Mouse (Mus musculus): Measurements from ENCODE around the gene Mmel1. TPM values are rescaled to one million over a fixed set of nuclear protein-coding genes. Genes with fewer than 3 reads are reported as not detected.

The Mmel1 gene
- polyA plus RNA-seq, 1 experiment from 2014 or later, result not detected

DNA sequence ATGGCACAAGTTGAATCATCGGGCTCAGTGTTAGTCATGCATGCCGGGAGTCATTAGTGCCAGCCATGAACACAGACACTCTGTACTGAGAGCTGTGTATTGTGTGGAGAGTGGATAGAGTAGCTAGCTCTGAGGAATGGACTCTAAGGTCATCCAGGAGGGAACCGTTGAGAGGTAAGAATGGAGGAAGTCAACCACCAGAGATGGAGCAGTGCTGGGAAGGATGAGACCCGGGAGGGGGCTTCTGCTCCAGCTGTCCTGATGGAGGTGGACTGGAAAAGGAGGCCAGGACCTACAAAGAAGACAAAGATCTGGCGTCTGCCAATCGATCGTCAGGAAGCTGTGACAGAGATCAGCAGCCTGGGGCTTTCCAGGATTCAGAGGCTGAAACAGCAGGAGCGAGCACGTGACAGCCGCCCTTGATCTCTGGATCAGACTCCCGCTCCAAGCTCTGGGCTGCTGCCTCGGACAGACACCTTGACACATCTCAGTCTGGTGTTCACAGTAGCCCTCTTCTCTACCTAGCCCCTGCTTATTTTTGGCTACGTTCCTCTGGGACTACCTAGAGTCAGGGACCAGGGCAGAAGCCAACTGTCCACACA, 64.0 kb downstream of the Mmel1 start:
- ATAC-seq (ENCODE audit: insufficient number of reproducible peaks, low FRiP score, low TSS enrichment, low read depth) (no peak), DNase-seq (ENCODE audit: low spot score) (no peak)
- H3K4me1 ChIP-seq (ENCODE audit: control insufficient read depth, insufficient read depth, low read length), result peaks cover 3% of the 10 kb centered on the region; the same call in 1 of the 2 replicates
- no peaks in the 10 kb centered on the region for H3K36me3 ChIP-seq (ENCODE audit: control insufficient read depth, insufficient read depth, low read length)
- H3K27ac ChIP-seq (replicated peaks; ENCODE audit: low read depth, low read length), result no peak overlapping the region
- 57% methylated on average over 13 of the region's 13 CpGs for WGBS
- no peak overlapping the region for H3K4me2 ChIP-seq (ENCODE audit: low read depth, severe bottlenecking)
- no peak overlapping the region for H3K9ac ChIP-seq (ENCODE audit: low read length)
- no peak overlapping the region for H3K4me3 ChIP-seq (ENCODE audit: low read depth, low read length)
- no peaks in the 10 kb centered on the region for H3K9me3 ChIP-seq (ENCODE audit: control insufficient read depth, low read length)
- H3K27me3 ChIP-seq (ENCODE audit: control insufficient read depth, insufficient read depth, low read length), result no peaks in the 10 kb centered on the region

DNA sequence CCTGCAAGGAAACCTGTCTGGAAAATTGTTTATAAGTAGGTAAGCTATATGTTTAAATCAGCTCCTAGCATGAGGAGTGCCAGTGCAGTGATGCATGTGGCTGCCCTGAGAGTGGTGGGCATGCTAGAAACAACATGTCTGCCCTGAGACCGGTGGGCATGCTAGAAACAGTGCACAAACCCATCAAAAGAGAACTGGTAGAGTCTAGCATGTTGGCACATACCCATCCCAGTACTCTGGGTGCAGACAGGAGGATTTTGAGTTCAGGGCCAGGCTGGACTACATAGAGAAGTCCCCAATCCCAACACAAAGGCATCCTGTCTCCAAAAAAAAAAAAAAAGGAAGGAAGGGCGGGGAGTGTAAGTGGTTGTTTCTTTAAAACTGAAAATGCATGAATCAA, 65.4 kb downstream of the Mmel1 start:
- Histone ChIP-seq H3K9ac (ENCODE audit: low read length) (no peak overlapping the region), H3K4me2 (ENCODE audit: low read depth, severe bottlenecking) (no peak overlapping the region), H3K27ac (replicated peaks; ENCODE audit: low read depth, low read length) (no peak overlapping the region), H3K4me3 (ENCODE audit: low read depth, low read length) (no peak overlapping the region), H3K9me3 (ENCODE audit: control insufficient read depth, low read length) (no peaks in the 10 kb centered on the region), H3K4me1 (ENCODE audit: control insufficient read depth, insufficient read depth, low read length) (no peaks in the 10 kb centered on the region), H3K36me3 (ENCODE audit: control insufficient read depth, insufficient read depth, low read length) (no peaks in the 10 kb centered on the region), H3K27me3 (ENCODE audit: control insufficient read depth, insufficient read depth, low read length) (no peaks in the 10 kb centered on the region)
- 83% methylated on average over 2 of the region's 2 CpGs for WGBS
- ATAC-seq (ENCODE audit: insufficient number of reproducible peaks, low FRiP score, low TSS enrichment, low read depth) (no peak), DNase-seq (ENCODE audit: low spot score) (no peak)

DNA sequence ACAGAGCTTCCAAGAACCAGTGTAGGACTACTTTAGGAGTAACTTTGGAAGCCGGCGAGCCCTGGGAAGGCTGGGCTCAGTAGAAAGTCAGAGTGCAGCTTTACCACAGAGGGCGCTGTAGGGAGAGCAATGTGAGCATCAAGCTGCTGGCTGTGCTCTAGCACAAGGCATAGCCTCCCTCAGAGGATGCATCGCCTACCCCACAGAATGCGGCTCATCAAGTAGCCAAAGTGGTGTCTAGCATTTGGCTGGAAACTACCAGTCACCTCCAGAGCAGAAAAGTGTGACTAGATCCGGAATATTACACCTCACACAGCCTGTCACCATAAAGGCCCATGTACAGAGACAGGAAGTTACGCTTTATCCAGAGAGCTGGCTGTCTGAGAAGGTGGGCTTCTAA, 66.4 kb downstream of the Mmel1 start:
- H3K4me3 ChIP-seq (ENCODE audit: low read depth, low read length), result no peak overlapping the region
- ATAC-seq (ENCODE audit: insufficient number of reproducible peaks, low FRiP score, low TSS enrichment, low read depth) (no peak), DNase-seq (ENCODE audit: low spot score) (no peak)
- H3K9me3 ChIP-seq (ENCODE audit: control insufficient read depth, low read length), result no peaks in the 10 kb centered on the region
- H3K27ac ChIP-seq (replicated peaks; ENCODE audit: low read depth, low read length), result no peak overlapping the region
- no peaks in the 10 kb centered on the region for H3K36me3 ChIP-seq (ENCODE audit: control insufficient read depth, insufficient read depth, low read length)
- no peak overlapping the region for H3K4me2 ChIP-seq (ENCODE audit: low read depth, severe bottlenecking)
- no peaks in the 10 kb centered on the region for H3K4me1 ChIP-seq (ENCODE audit: control insufficient read depth, insufficient read depth, low read length)
- 71% methylated on average over 7 of the region's 7 CpGs for WGBS
- H3K9ac ChIP-seq (ENCODE audit: low read length), result no peak overlapping the region
- no peaks in the 10 kb centered on the region for H3K27me3 ChIP-seq (ENCODE audit: control insufficient read depth, insufficient read depth, low read length)

DNA sequence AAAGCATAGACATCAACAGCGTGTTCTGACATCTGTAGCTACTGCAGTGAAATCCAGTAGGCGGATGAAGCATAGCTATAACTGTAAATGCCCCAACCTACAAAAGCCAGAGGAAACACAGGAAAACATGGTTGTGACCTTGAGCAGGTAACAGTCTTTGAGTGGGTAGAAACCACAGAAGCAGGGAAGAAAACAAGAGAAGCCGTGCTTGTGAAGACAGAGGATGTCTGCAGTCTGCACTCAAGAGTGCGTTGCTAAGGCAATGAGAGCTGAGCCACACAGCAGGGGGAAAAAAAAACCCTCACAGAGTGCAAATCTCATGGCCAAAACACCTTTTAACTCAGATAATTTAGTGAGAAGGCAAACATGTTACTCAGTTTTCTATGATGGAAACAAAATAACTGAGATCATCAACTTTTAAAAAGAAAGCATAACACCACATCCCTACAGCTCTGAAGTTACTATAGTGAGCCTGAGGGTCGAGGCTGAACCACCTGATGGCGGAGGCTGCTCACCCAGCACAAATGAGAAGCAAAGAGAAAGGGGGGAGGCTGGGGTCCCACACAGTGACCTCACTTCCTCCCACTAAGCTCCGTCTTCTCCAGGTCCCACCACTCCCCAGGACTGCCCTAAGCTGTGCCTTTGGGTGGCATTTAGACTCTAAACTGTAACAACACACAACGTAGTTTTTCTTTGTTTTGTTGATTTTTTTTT, 67.3 kb downstream of the Mmel1 start:
- Histone ChIP-seq H3K4me1 (ENCODE audit: control insufficient read depth, insufficient read depth, low read length) (no peaks in the 10 kb centered on the region), H3K27ac (replicated peaks; ENCODE audit: low read depth, low read length) (no peak overlapping the region), H3K9me3 (ENCODE audit: control insufficient read depth, low read length) (no peaks in the 10 kb centered on the region), H3K27me3 (ENCODE audit: control insufficient read depth, insufficient read depth, low read length) (no peaks in the 10 kb centered on the region), H3K9ac (ENCODE audit: low read length) (no peak overlapping the region), H3K4me2 (ENCODE audit: low read depth, severe bottlenecking) (no peak overlapping the region), H3K36me3 (ENCODE audit: control insufficient read depth, insufficient read depth, low read length) (no peaks in the 10 kb centered on the region), H3K4me3 (ENCODE audit: low read depth, low read length) (no peak overlapping the region)
- ATAC-seq (ENCODE audit: insufficient number of reproducible peaks, low FRiP score, low TSS enrichment, low read depth) (no peak), DNase-seq (ENCODE audit: low spot score) (no peak)
- 73% methylated on average over 8 of the region's 8 CpGs for WGBS

DNA sequence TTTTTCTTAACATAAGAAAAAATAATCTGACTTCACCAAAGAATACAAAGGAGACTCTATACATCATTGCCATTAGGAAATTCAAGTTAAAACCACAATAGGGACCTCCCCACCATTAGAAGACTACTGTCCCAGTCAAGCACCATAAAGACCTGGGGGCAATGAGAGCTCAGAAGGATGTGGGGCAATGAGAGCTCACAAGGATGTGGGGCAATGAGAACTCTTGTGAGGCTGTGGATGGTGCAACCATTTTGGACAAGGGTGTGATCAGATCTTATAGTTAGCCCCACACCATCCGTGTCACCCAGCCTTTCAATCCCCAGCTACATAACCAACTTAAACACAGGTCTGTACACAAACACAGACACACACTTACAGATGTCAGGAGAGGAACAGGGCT, 68.4 kb downstream of the Mmel1 start:
- Histone ChIP-seq H3K9me3 (ENCODE audit: control insufficient read depth, low read length) (no peaks in the 10 kb centered on the region), H3K4me1 (ENCODE audit: control insufficient read depth, insufficient read depth, low read length) (no peaks in the 10 kb centered on the region), H3K36me3 (ENCODE audit: control insufficient read depth, insufficient read depth, low read length) (no peaks in the 10 kb centered on the region), H3K9ac (ENCODE audit: low read length) (no peak overlapping the region), H3K4me3 (ENCODE audit: low read depth, low read length) (no peak overlapping the region), H3K27me3 (ENCODE audit: control insufficient read depth, insufficient read depth, low read length) (no peaks in the 10 kb centered on the region), H3K4me2 (ENCODE audit: low read depth, severe bottlenecking) (no peak overlapping the region), H3K27ac (replicated peaks; ENCODE audit: low read depth, low read length) (no peak overlapping the region)
- ATAC-seq (ENCODE audit: insufficient number of reproducible peaks, low FRiP score, low TSS enrichment, low read depth) (no peak), DNase-seq (ENCODE audit: low spot score) (no peak)
- 70% methylated on average over 1 of the region's 1 CpGs for WGBS

DNA sequence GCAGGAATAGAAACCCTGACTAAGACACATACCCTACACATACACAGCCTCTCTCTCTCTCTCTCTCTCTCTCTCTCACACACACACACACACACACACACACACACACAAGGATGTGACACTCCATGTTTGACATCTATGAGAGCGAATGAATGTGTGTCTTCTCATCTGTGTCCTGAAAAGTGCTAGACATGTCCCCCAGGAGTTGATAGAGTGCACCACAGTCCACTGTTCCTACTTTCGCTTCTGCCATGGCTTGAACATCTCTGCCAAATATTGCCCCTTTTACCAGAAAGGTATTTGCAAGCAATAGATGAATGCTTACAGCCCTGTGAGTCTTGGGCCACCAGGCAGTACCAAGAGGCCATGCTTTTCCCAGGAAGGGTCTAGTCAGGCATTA, 70.8 kb downstream of the Mmel1 start:
- H3K4me2 ChIP-seq (ENCODE audit: low read depth, severe bottlenecking), result no peak overlapping the region
- H3K27me3 ChIP-seq (ENCODE audit: control insufficient read depth, insufficient read depth, low read length), result no peaks in the 10 kb centered on the region
- H3K9me3 ChIP-seq (ENCODE audit: control insufficient read depth, low read length), result no peaks in the 10 kb centered on the region
- DNase-seq (ENCODE audit: low spot score), result no peak
- no peak overlapping the region for H3K9ac ChIP-seq (ENCODE audit: low read length)
- no peak overlapping the region for H3K27ac ChIP-seq (replicated peaks; ENCODE audit: low read depth, low read length)
- no peaks in the 10 kb centered on the region for H3K4me1 ChIP-seq (ENCODE audit: control insufficient read depth, insufficient read depth, low read length)
- H3K36me3 ChIP-seq (ENCODE audit: control insufficient read depth, insufficient read depth, low read length), result no peaks in the 10 kb centered on the region
- H3K4me3 ChIP-seq (ENCODE audit: low read depth, low read length), result no peak overlapping the region
- no peak for ATAC-seq (ENCODE audit: insufficient number of reproducible peaks, low FRiP score, low TSS enrichment, low read depth)
- 89% methylated on average over 2 of the region's 2 CpGs for WGBS

DNA sequence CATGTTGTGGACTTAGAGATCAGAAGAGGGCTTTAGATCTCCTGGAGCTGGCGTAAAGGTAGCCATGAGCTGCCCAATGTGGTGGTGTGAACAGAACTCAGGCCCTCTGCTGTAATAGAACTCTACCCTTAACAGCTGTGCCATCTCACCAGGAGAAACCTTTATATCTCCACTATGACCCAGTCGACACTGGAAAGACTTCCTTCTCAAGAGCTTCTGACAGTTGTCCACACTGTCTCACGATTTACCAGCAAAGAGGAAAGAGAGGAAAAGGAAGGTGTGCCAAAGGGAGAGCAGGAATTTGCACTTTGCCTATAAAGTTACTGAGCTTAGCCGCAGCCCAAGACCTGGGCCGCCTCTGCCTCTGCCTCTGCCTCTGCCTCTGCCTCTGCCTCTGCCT, 72.4 kb downstream of the Mmel1 start:
- no peak overlapping the region for H3K9ac ChIP-seq (ENCODE audit: low read length)
- no peak for ATAC-seq (ENCODE audit: insufficient number of reproducible peaks, low FRiP score, low TSS enrichment, low read depth)
- no peaks in the 10 kb centered on the region for H3K27me3 ChIP-seq (ENCODE audit: control insufficient read depth, insufficient read depth, low read length)
- H3K9me3 ChIP-seq (ENCODE audit: control insufficient read depth, low read length), result no peaks in the 10 kb centered on the region
- no peaks in the 10 kb centered on the region for H3K36me3 ChIP-seq (ENCODE audit: control insufficient read depth, insufficient read depth, low read length)
- no peak overlapping the region for H3K4me2 ChIP-seq (ENCODE audit: low read depth, severe bottlenecking)
- WGBS, result 91% methylated on average over 5 of the region's 5 CpGs
- DNase-seq (ENCODE audit: low spot score), result no peak
- no peak overlapping the region for H3K4me3 ChIP-seq (ENCODE audit: low read depth, low read length)
- peaks cover 2% of the 10 kb centered on the region; the same call in 1 of the 2 replicates for H3K4me1 ChIP-seq (ENCODE audit: control insufficient read depth, insufficient read depth, low read length)
- H3K27ac ChIP-seq (replicated peaks; ENCODE audit: low read depth, low read length), result no peak overlapping the region

DNA sequence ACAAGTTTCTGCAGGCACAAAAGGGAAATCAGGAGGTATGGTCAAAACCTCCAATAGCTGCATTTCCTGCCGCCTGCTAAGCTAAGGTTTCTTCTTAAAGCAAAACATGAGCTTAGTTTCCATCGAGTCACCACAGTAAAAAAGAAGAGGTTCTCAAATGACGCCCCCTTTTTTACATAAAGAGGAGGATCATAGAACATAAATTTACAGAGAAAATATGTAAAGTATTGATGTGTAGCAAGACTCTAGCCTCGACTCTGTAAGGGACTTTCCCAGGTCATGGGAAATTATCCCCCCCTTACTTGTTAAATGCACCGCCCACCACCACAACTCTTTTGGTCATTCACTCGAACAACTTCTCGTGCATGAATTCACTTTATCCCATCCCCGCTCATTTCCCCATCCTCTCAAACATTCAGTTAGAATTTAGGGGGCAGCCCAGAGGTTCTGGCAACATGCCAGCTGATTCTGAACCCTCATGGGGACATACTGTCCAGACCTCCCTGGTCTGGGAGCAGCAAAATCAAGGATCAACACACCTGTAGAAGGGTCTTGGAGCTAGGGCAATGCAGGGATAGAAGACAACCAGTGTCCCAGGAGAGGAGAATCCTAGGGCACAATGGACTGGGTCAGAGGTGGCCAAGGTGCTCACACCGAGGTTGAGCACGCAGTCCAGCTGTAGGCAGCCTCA, 73.4 kb downstream of the Mmel1 start:
- ATAC-seq (ENCODE audit: insufficient number of reproducible peaks, low FRiP score, low TSS enrichment, low read depth), result no peak

More for the DNA sequence above, 73.4 kb downstream of the Mmel1 start:
- no peaks in the 10 kb centered on the region for H3K36me3 ChIP-seq (ENCODE audit: control insufficient read depth, insufficient read depth, low read length)
- DNase-seq (ENCODE audit: low spot score), result no peak
- no peaks in the 10 kb centered on the region for H3K9me3 ChIP-seq (ENCODE audit: control insufficient read depth, low read length)
- H3K4me2 ChIP-seq (ENCODE audit: low read depth, severe bottlenecking), result no peak overlapping the region
- 91% methylated on average over 10 of the region's 10 CpGs for WGBS
- no peak overlapping the region for H3K9ac ChIP-seq (ENCODE audit: low read length)
- H3K27ac ChIP-seq (replicated peaks; ENCODE audit: low read depth, low read length), result no peak overlapping the region
- no peaks in the 10 kb centered on the region for H3K27me3 ChIP-seq (ENCODE audit: control insufficient read depth, insufficient read depth, low read length)
- no peak overlapping the region for H3K4me3 ChIP-seq (ENCODE audit: low read depth, low read length)
- peaks cover 2% of the 10 kb centered on the region; the same call in 1 of the 2 replicates for H3K4me1 ChIP-seq (ENCODE audit: control insufficient read depth, insufficient read depth, low read length)

All from limb, embryonic 11.5 days (tissue).